ENCODE assay signal across 10 mouse cellular contexts in the genomic region with DNA sequence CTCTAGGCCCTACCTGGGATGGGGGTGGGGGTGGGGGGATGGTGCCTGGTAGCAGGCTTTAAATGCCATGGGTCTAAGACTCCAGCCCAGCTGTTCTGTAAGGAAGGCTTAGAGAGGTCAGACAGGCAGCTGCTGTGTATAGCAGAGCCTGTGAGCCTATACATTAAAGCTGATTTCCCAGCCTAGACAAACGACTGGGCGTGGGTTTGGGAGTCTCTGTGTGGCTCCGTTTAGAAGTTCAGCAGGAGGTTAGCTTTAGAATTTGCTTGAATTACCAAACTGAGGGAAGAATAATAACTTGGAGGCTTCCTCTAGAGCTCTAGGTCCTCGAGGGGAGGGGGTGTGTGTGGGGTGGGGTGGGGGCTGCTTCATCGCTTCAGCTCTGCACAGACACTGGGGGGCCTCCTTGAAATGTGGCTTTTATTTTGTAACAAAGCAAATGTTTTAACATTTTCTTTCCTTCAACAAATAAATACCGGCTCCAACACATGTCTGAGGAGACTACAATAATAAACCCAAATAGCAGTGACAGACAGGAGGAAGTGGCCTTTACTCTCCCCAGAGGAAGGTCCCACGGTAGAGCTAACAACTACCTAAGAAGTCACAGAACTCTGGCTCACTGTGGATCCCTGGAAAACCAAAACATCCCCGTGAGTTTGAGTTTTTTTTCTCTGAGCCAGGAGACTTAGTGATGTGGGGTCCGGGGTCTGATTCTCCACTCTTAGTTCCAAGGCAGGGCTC. TPM values are rescaled to one million over a fixed set of nuclear protein-coding genes. Genes with fewer than 3 reads are reported as not detected.
DNase-seq lines count a peak whose midpoint lies in the region; ATAC-seq and TF ChIP-seq lines count a peak whose summit lies in the region.
"Had no signal": no experiment of that assay in that cellular context is flagged by ENCODE, and none has a peak within 500 bp of the region (broad histone marks: within the 10 kb centered on the region; RNA-seq: fewer than 3 reads in every experiment).

No protein-coding gene starts in this region.

- H3K4me3 ChIP-seq in hindbrain, embryonic 11.5 days (ENCODE audit: low read depth, low read length), result no peak overlapping the region
- H3K4me3 ChIP-seq in hindbrain, embryonic 14.5 days (replicated peaks; ENCODE audit: low read length), result no peak overlapping the region
- H3K4me3 ChIP-seq in E14TG2a.4 (replicated peaks; ENCODE audit: low read length), result peak overlapping the region; percentile 71
- H3K4me3 ChIP-seq in intestine, embryonic 16.5 days (ENCODE audit: low read length), result no peak overlapping the region

- H3K9ac ChIP-seq in hindbrain, embryonic 11.5 days (ENCODE audit: low read depth, low read length), result no peak overlapping the region
- H3K9ac ChIP-seq in hindbrain, embryonic 14.5 days, result no peak overlapping the region
- H3K9ac ChIP-seq in intestine, embryonic 16.5 days (ENCODE audit: low read depth, low read length), result 0 out of 2 replicates have a peak overlapping the region, but pooled peaks have one; percentile 3

- H3K4me1 ChIP-seq in hindbrain, embryonic 11.5 days (replicated peaks; ENCODE audit: control insufficient read depth, insufficient read depth, low read length), result no peaks in the 10 kb centered on the region
- no peaks in the 10 kb centered on the region for H3K4me1 ChIP-seq in hindbrain, embryonic 14.5 days (replicated peaks; ENCODE audit: control insufficient read depth, insufficient read depth, low read length)
- H3K4me1 ChIP-seq in E14TG2a.4 (replicated peaks; ENCODE audit: low read depth, low read length), result peaks cover 96% of the 10 kb centered on the region
- no peaks in the 10 kb centered on the region for H3K4me1 ChIP-seq in intestine, embryonic 16.5 days (ENCODE audit: control insufficient read depth, insufficient read depth, low read length)

- H3K27ac ChIP-seq in hindbrain, embryonic 11.5 days (ENCODE audit: low read depth, low read length), result peak overlapping the region; percentile 30; the same call in 1 of the 2 replicates
- H3K27ac ChIP-seq in hindbrain, embryonic 14.5 days, result no peak overlapping the region
- peak overlapping the region; percentile 38; the same call in 1 of the 2 replicates for H3K27ac ChIP-seq in intestine, embryonic 16.5 days (ENCODE audit: low read length)

- DNase-seq in hindbrain, embryonic 11.5 days (ENCODE audit: low spot score), result peak; percentile 31
- DNase-seq in hindbrain, embryonic 14.5 days (ENCODE audit: low spot score), result no peak
- DNase-seq in R1 (ENCODE audit: low read depth, low spot score), result peak; percentile 97
- DNase-seq in adrenal gland, adult (ENCODE audit: inconsistent age in 2 of 2, low spot score in 1 of 2), result no peak
- DNase-seq in natural killer cell, adult 2 months (ENCODE audit: low spot score in 2 of 2), result no peak
- DNase-seq: cerebellum, adult 2 months; lung, postnatal 4 days had no signal

- TF ChIP-seq CTCF in E14TG2a.4 (conservative IDR thresholded peaks at IDR 0.05; ENCODE audit: low read length), result no peak

- peak; percentile 64; the same call in 1 of the 2 replicates for ATAC-seq in hindbrain, embryonic 11.5 days (ENCODE audit: low FRiP score)
- no peak for ATAC-seq in hindbrain, embryonic 14.5 days (ENCODE audit: low FRiP score)
- no peak for ATAC-seq in intestine, embryonic 16.5 days
- no peak for ATAC-seq in megakaryocyte progenitor cell, adult 5-6 weeks (replicated peaks; ENCODE audit: poor library complexity)

- no peaks in the 10 kb centered on the region for H3K9me3 ChIP-seq in hindbrain, embryonic 11.5 days (ENCODE audit: control insufficient read depth, low read length)
- H3K9me3 ChIP-seq in hindbrain, embryonic 14.5 days (ENCODE audit: control insufficient read depth, low read length), result no peaks in the 10 kb centered on the region
- no peaks in the 10 kb centered on the region for H3K9me3 ChIP-seq in E14TG2a.4 (ENCODE audit: low read length)
- no peaks in the 10 kb centered on the region for H3K9me3 ChIP-seq in intestine, embryonic 16.5 days (ENCODE audit: control insufficient read depth, low read length)

- WGBS in hindbrain, embryonic 11.5 days, result 15% methylated on average over 9 of the region's 9 CpGs
- WGBS in hindbrain, embryonic 14.5 days, result 21% methylated on average over 9 of the region's 9 CpGs
- WGBS in intestine, embryonic 16.5 days, result 28% methylated on average over 9 of the region's 9 CpGs

- H3K36me3 ChIP-seq in hindbrain, embryonic 11.5 days (ENCODE audit: control insufficient read depth, insufficient read depth, low read length), result no peaks in the 10 kb centered on the region
- no peaks in the 10 kb centered on the region for H3K36me3 ChIP-seq in hindbrain, embryonic 14.5 days (replicated peaks; ENCODE audit: control insufficient read depth, insufficient read depth)
- no peaks in the 10 kb centered on the region for H3K36me3 ChIP-seq in E14TG2a.4 (ENCODE audit: insufficient read depth, low read length)
- H3K36me3 ChIP-seq in intestine, embryonic 16.5 days (ENCODE audit: control insufficient read depth, insufficient read depth, low read length), result no peaks in the 10 kb centered on the region

- H3K4me2 ChIP-seq in hindbrain, embryonic 11.5 days (replicated peaks; ENCODE audit: low read depth, low read length), result no peak overlapping the region
- no peak overlapping the region for H3K4me2 ChIP-seq in hindbrain, embryonic 14.5 days (replicated peaks)
- H3K4me2 ChIP-seq in intestine, embryonic 16.5 days (ENCODE audit: low read depth, low read length), result no peak overlapping the region

- H3K27me3 ChIP-seq in hindbrain, embryonic 11.5 days (ENCODE audit: control insufficient read depth, insufficient read depth, low read length), result no peaks in the 10 kb centered on the region
- no peaks in the 10 kb centered on the region for H3K27me3 ChIP-seq in hindbrain, embryonic 14.5 days (ENCODE audit: control insufficient read depth, insufficient read depth, low read length)
- H3K27me3 ChIP-seq in E14TG2a.4 (ENCODE audit: insufficient read depth, low read length), result no peaks in the 10 kb centered on the region
- H3K27me3 ChIP-seq in intestine, embryonic 16.5 days (replicated peaks; ENCODE audit: control insufficient read depth, insufficient read depth, low read length), result no peaks in the 10 kb centered on the region

RNA-seq across cellular contexts. Expression of gene Col18a1, which starts 31.3 kb away (rescaled TPM):
- 40.4 and 48.3 TPM in 2 replicates for polyA plus RNA-seq in hindbrain, embryonic 11.5 days (2014; fragmentation: Nextera tagmentation; extraction: Ambion mirVana)
- polyA plus RNA-seq in hindbrain, embryonic 14.5 days (2014; fragmentation: Nextera tagmentation; extraction: Ambion mirVana), result 38.6 and 51.2 TPM in 2 replicates
- polyA plus RNA-seq in intestine, embryonic 16.5 days (2015; fragmentation: Nextera tagmentation; extraction: Ambion mirVana), result 48.6 and 54.3 TPM in 2 replicates
- total RNA-seq in megakaryocyte progenitor cell, adult 5-6 weeks (2015), result 0.02 TPM in 1 of 2 replicates, not detected in the other
- total RNA-seq in megakaryocyte progenitor cell, adult 5-6 weeks (2017), result not detected in 2 replicates

Comparison
In these comparisons a context has a peak if more than half of its experiments do, and no peak if none do; other contexts are left out.
1. DNase-seq: peak in hindbrain, embryonic 11.5 days (single experiment) and R1 (single experiment); none in hindbrain, embryonic 14.5 days (single experiment), adrenal gland, adult (0 of 2) and natural killer cell, adult 2 months (0 of 2).